Mouse (Mus musculus) E14TG2a.4 (cell line): Measurements from ENCODE around the gene Thap3.

Source experiments
- H3K27me3 ChIP-seq: 2 replicates; pipeline ENCODE4 v1.6.1; 2014; ENCODE audit warnings: low read length, control low read depth; ENCODE audit not compliant: insufficient read depth
- H3K36me3 ChIP-seq: 2 replicates; pipeline ENCODE4 v1.6.1; 2014; ENCODE audit warnings: low read length, control low read depth; ENCODE audit not compliant: insufficient read depth
- H3K4me1 ChIP-seq: replicated peaks from 2 replicates; pipeline ENCODE4 v1.6.1; 2014; ENCODE audit warnings: low read depth, low read length, control low read depth
- H3K4me3 ChIP-seq: replicated peaks from 2 replicates; pipeline ENCODE4 v1.5.1; 2014; ENCODE audit warnings: mild to moderate bottlenecking, low read length
- H3K9me3 ChIP-seq: 2 replicates; pipeline ENCODE4 v1.6.1; 2014; ENCODE audit warnings: low read length, control low read depth
- CTCF ChIP-seq: conservative IDR thresholded peaks from 2 replicates; pipeline ENCODE4 v1.5.1; 2014; ENCODE audit warnings: low read length
- NANOG ChIP-seq: IDR thresholded peaks from 2 replicates; pipeline ENCODE4 v1.6.1; 2014; ENCODE audit warnings: borderline replicate concordance, low read length, mixed read lengths
- POU5F1 ChIP-seq: IDR thresholded peaks from 2 replicates; pipeline ENCODE4 v1.6.1; 2014; ENCODE audit warnings: low read length, borderline replicate concordance

The Thap3 gene

GRCm38 (mm10) chr4:152006137-152006536 lies 17.3 kb upstream of the Thap3 start:
- H3K4me3 ChIP-seq, result no peak overlapping the region
- H3K27me3 ChIP-seq, result peaks cover 20% of the 10 kb centered on the region
- peaks cover 10% of the 10 kb centered on the region for H3K36me3 ChIP-seq
- TF ChIP-seq CTCF, result peak; percentile 25; the same call in 1 of the 2 replicates
- TF ChIP-seq POU5F1, result no peak
- no peak for TF ChIP-seq NANOG
- H3K4me1 ChIP-seq, result peaks cover 54% of the 10 kb centered on the region
- no peaks in the 10 kb centered on the region for H3K9me3 ChIP-seq

DNA sequence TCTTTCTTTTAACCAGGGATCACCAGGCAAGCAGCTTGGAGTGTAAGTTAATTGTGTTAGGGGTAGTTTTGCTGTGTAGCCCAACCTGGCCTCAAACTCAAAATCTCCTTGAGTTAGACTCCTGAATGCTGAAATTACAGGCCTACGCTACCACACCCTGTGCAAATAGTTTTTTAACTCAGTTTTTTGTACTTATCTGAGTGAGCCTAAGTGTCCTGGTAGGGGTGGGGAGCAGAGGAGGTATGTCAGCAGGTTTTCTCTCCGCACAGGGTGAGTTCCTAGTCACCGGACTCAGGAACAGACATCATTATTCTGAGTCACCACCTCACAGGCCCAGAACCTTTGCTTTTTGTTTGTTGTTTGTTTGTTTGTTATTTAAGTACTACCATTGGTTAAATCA lies 13.3 kb upstream of the Thap3 start:
- no peak overlapping the region for H3K4me3 ChIP-seq
- no peaks in the 10 kb centered on the region for H3K9me3 ChIP-seq
- TF ChIP-seq POU5F1 (no peak), NANOG (no peak)
- peaks cover 20% of the 10 kb centered on the region for H3K27me3 ChIP-seq
- no peaks in the 10 kb centered on the region for H3K36me3 ChIP-seq
- H3K4me1 ChIP-seq, result peaks cover 60% of the 10 kb centered on the region

DNA sequence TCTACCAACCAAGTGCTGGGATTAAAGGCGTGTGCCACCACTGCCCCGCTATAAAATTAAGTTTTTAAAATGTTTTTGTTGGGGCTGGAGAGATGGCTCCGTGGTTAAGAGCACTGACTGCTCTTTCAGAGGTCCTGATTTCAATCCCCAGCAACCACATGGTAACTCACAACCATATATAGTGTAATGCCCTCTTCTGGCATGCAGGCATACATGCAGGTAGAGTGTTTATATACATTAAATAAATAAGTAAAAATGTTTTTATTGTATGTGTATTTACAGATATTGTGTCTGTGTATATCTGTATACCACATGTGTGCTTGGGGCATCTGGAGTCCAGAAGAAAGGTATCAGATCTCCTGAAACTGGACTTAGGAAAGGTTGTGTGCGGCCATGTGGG lies 12.5 kb upstream of the Thap3 start:
- peaks cover 57% of the 10 kb centered on the region for H3K4me1 ChIP-seq
- H3K36me3 ChIP-seq, result no peaks in the 10 kb centered on the region
- no peak overlapping the region for H3K4me3 ChIP-seq
- H3K27me3 ChIP-seq, result peaks cover 19% of the 10 kb centered on the region
- TF ChIP-seq NANOG, result no peak
- no peak for TF ChIP-seq POU5F1
- no peak for TF ChIP-seq CTCF
- H3K9me3 ChIP-seq, result no peaks in the 10 kb centered on the region

DNA sequence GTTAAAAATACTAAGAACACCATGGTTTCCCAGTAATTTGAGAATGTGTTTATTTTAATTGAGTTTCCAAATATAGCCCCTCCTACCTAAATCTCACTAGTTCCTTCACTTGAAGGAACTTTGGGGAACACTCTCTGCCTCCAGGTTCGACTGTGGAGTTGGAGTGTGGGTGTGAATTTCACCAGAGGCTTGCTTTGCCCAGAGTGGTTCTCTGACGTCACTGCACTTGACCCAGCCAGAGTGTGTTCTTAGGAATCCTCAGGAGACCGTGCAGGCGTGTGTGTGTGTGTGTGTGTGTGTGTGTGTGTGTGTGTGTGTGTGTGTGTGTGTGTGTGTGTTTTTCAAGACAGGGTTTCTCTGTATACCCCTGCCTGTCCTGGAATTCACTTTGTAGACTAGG lies 12.1 kb upstream of the Thap3 start:
- Histone ChIP-seq H3K27me3 (peaks cover 19% of the 10 kb centered on the region), H3K4me1 (peaks cover 53% of the 10 kb centered on the region), H3K4me3 (no peak overlapping the region), H3K36me3 (no peaks in the 10 kb centered on the region), H3K9me3 (no peaks in the 10 kb centered on the region)
- no peak for TF ChIP-seq POU5F1
- no peak for TF ChIP-seq CTCF
- no peak for TF ChIP-seq NANOG

GRCm38 (mm10) chr4:151999481-151999880 lies 10.7 kb upstream of the Thap3 start:
- no peaks in the 10 kb centered on the region for H3K36me3 ChIP-seq
- H3K27me3 ChIP-seq, result peaks cover 24% of the 10 kb centered on the region
- H3K4me3 ChIP-seq, result 0 out of 2 replicates have a peak overlapping the region, but pooled peaks have one; percentile 24
- H3K9me3 ChIP-seq, result no peaks in the 10 kb centered on the region
- H3K4me1 ChIP-seq, result peaks cover 44% of the 10 kb centered on the region
- no peak for TF ChIP-seq POU5F1
- TF ChIP-seq CTCF, result no peak
- no peak for TF ChIP-seq NANOG

GRCm38 (mm10) chr4:151997701-151998100 lies 8.9 kb upstream of the Thap3 start:
- Histone ChIP-seq H3K4me3 (no peak overlapping the region), H3K4me1 (peaks cover 60% of the 10 kb centered on the region), H3K9me3 (no peaks in the 10 kb centered on the region), H3K36me3 (peaks cover 13% of the 10 kb centered on the region), H3K27me3 (peaks cover 38% of the 10 kb centered on the region)
- TF ChIP-seq POU5F1 (no peak), CTCF (no peak), NANOG (no peak)

DNA sequence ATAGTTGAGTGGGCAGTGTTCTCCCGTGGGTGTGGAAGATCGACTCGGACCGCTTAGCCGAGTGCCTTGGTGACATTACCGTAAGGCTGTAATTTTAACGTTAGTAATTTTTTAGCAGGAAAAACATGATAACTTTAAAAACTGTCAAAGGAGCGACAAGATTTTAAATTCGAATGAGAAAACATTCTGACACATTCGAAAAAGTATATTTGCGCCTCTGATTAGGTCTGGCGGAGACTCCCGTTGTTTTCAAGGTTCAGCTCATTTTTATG lies 8.1 kb upstream of the Thap3 start:
- Histone ChIP-seq H3K9me3 (no peaks in the 10 kb centered on the region), H3K4me1 (peaks cover 68% of the 10 kb centered on the region), H3K36me3 (peaks cover 21% of the 10 kb centered on the region), H3K27me3 (peaks cover 38% of the 10 kb centered on the region), H3K4me3 (peak overlapping the region; percentile 86)
- no peak for TF ChIP-seq NANOG
- no peak for TF ChIP-seq CTCF
- no peak for TF ChIP-seq POU5F1

GRCm38 (mm10) chr4:151996173-151996950 lies 7.6 kb upstream of the Thap3 start, which contains the start of gene Phf13:
Phf13 (minus strand) TSS chr4:151996258.
- Histone ChIP-seq H3K9me3 (no peaks in the 10 kb centered on the region), H3K4me3 (peak within 1 kb of the TSS; percentile 97), H3K36me3 (peaks cover 26% of the 10 kb centered on the region), H3K27me3 (peaks cover 38% of the 10 kb centered on the region), H3K4me1 (peaks cover 73% of the 10 kb centered on the region)
- no peak for TF ChIP-seq CTCF
- no peak for TF ChIP-seq POU5F1
- no peak for TF ChIP-seq NANOG
